Mouse (Mus musculus) CD4-positive, CD25-positive, alpha-beta regulatory T cell, adult 4 months (primary cell): ENCODE results near the gene Gm10282. TPM values are rescaled to one million over a fixed set of nuclear protein-coding genes. Genes with fewer than 3 reads are reported as not detected.

Source experiments
- ATAC-seq: one replicate; pipeline ENCODE4 v1.8.0; 2017
- polyA plus RNA-seq, 2 experiments: library from polyadenylated mRNA; unstranded; fragments of 100-300 nt; shearing (Covaris generic); gene quantifications; one replicate each; pipeline ENCODE4 v1.2.1; 2017

Gm10282 gene
- polyA plus RNA-seq, 2 experiments from 2014 or later = 7.1 to 12.4 TPM

- ATAC-seq = no peak
These were observed 45.2 kb downstream of the Gm10282 start for GRCm38 (mm10) chr8:72259862-72260261.

- no peak for ATAC-seq
These were observed 47.2 kb downstream of the Gm10282 start for GRCm38 (mm10) chr8:72257902-72258238.

GRCm38 (mm10) chr8:72257171-72257901 lies 47.7 kb downstream of the Gm10282 start:
- ATAC-seq = no peak

Other genes starting within 250 kb of the Gm10282 start
- under 1 TPM; 0.42 to 0.78 TPM for gene Olfr373, start 222.1 kb downstream of the Gm10282 start, polyA plus RNA-seq
- gene Olfr374, start 198.2 kb downstream of the Gm10282 start, polyA plus RNA-seq = under 1 TPM in 1 of 2 experiments, not detected in 1; 0.17 TPM
- 100 to 1,000 TPM; 231 to 239 TPM for gene Tpm4, start 170.3 kb downstream of the Gm10282 start, polyA plus RNA-seq
- 100 to 1,000 TPM; 189 to 208 TPM for gene Rab8a, start 144.1 kb downstream of the Gm10282 start, polyA plus RNA-seq
- 10 to 100 TPM; 32.1 to 38.1 TPM for gene Hsh2d, start 115.6 kb downstream of the Gm10282 start, polyA plus RNA-seq
- under 1 TPM in 1 of 2 experiments, not detected in 1; 0.46 TPM for gene Cib3, start 92.4 kb downstream of the Gm10282 start, polyA plus RNA-seq
- not detected for gene Gm11034, start 91.6 kb downstream of the Gm10282 start, polyA plus RNA-seq
- 100 to 1,000 TPM; 102 to 130 TPM for gene Fam32a, start 85.5 kb downstream of the Gm10282 start, polyA plus RNA-seq
- 100 to 1,000 TPM; 128 to 173 TPM for gene Ap1m1, start 65.2 kb downstream of the Gm10282 start, polyA plus RNA-seq
- gene Klf2, start 13.8 kb upstream of the Gm10282 start, polyA plus RNA-seq = 10 to 100 TPM; 17.1 to 31.0 TPM
- 10 to 100 TPM; 55.3 to 76.0 TPM for gene Eps15l1, start 116.2 kb upstream of the Gm10282 start, polyA plus RNA-seq
- under 1 TPM; 0.86 to 0.94 TPM for gene Calr3, start 138.6 kb upstream of the Gm10282 start, polyA plus RNA-seq
- gene 1700030K09Rik, start 138.6 kb upstream of the Gm10282 start, polyA plus RNA-seq = 10 to 100 TPM in 1 of 2 experiments, 1 to 10 TPM in 1; 8.3 to 13.4 TPM
- 100 to 1,000 TPM in 1 of 2 experiments, 10 to 100 TPM in 1; 42.3 to 112 TPM for gene Cherp, start 170.0 kb upstream of the Gm10282 start, polyA plus RNA-seq
- gene Slc35e1, start 187.4 kb upstream of the Gm10282 start, polyA plus RNA-seq = 1 to 10 TPM; 6.9 to 8.8 TPM
- 1 to 10 TPM; 3.6 to 6.5 TPM for gene Med26, start 243.0 kb upstream of the Gm10282 start, polyA plus RNA-seq